Mouse (Mus musculus): Measurements from ENCODE around the gene Irf4. TPM values are rescaled to one million over a fixed set of nuclear protein-coding genes. Genes with fewer than 3 reads are reported as not detected.
A peak's percentile ranks its signal among the peaks of the same experiment; 100 is the strongest.

The Irf4 gene
- 0.03 and 0.04 TPM in 2 replicates for polyA plus RNA-seq (2014; fragmentation: Nextera tagmentation; extraction: Ambion mirVana)

DNA sequence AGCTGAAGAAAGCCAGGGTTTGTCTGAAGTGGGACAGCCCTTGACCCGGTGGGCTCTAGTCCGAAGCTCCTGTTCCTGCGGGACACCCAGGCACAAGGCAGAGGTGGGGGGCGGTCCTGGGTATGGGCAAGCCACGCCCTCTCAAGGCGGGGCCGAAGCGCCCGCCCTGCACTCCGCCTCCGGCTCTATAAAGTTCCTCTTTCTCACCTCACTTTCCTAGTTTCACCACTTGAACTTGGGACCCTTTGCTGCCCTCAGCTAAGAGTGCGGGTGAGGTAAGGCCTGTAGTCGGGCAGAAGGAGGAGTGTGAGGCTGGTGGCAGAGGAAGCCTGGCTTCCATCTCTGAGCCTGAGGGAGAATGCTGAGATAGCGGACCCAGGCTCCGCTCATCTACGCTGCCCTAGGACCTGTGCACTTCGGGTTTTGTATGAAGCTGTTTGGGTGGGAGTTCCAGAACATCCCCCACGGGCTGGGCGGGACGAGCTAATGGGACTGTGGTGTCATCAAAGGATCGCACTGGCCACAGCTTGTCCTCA, at the start of gene Irf4:
Gene Irf4, plus strand, starts transcription at position 206 of the 536 bp plus-strand sequence.
- DNase-seq (ENCODE audit: low spot score, missing footprints) (peak; percentile 93), ATAC-seq (ENCODE audit: low FRiP score) (peak; percentile 89)
- peak within 1 kb of the TSS; percentile 40 for H3K4me3 ChIP-seq (ENCODE audit: low read depth, low read length)
- H3K9me3 ChIP-seq (ENCODE audit: control insufficient read depth, low read length): no peaks in the 10 kb centered on the region
- no peaks in the 10 kb centered on the region for H3K36me3 ChIP-seq (ENCODE audit: control insufficient read depth, insufficient read depth, low read length)
- 2% methylated on average over 21 of the region's 21 CpGs for WGBS
- H3K27me3 ChIP-seq (ENCODE audit: control insufficient read depth, insufficient read depth, low read length): peaks cover 42% of the 10 kb centered on the region
- H3K27ac ChIP-seq (ENCODE audit: low read depth, low read length): no peak within 1 kb of the TSS
- peak within 1 kb of the TSS; percentile 69 for H3K4me2 ChIP-seq
- H3K4me1 ChIP-seq (ENCODE audit: control insufficient read depth, insufficient read depth, low read length): peaks cover 5% of the 10 kb centered on the region; the same call in 1 of the 2 replicates
- H3K9ac ChIP-seq (ENCODE audit: low read length): peak within 1 kb of the TSS; percentile 17; the same call in 1 of the 2 replicates

DNA sequence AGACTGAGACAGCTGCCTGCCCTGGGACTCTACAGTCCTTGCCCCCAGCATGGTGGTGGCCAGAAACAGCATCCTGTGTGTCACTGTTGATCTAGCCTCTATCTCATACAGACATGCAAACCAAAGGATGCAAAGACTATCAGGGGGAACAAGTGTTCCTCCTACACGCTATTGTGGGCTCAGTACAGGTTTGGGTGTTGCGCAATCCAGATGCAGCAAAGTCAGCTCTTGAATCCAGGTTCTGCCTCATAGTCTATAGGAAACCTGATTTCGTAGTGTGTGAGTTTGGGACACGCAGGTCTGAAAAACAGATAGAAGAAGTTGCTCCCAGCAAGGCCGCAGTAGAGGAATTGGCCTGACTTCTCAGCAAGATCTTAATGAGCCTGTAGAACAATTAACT, 46.3 kb upstream of the Irf4 start:
- H3K9ac ChIP-seq (ENCODE audit: low read length): no peak overlapping the region
- no peak overlapping the region for H3K27ac ChIP-seq (ENCODE audit: low read depth, low read length)
- no peaks in the 10 kb centered on the region for H3K36me3 ChIP-seq (ENCODE audit: control insufficient read depth, insufficient read depth, low read length)
- no peaks in the 10 kb centered on the region for H3K4me1 ChIP-seq (ENCODE audit: control insufficient read depth, insufficient read depth, low read length)
- H3K4me2 ChIP-seq: no peak overlapping the region
- H3K4me3 ChIP-seq (ENCODE audit: low read depth, low read length): no peak overlapping the region
- no peaks in the 10 kb centered on the region for H3K27me3 ChIP-seq (ENCODE audit: control insufficient read depth, insufficient read depth, low read length)
- H3K9me3 ChIP-seq (ENCODE audit: control insufficient read depth, low read length): no peaks in the 10 kb centered on the region
- 95% methylated on average over 5 of the region's 5 CpGs for WGBS
- DNase-seq (ENCODE audit: low spot score, missing footprints) (no peak), ATAC-seq (ENCODE audit: low FRiP score) (no peak)

DNA sequence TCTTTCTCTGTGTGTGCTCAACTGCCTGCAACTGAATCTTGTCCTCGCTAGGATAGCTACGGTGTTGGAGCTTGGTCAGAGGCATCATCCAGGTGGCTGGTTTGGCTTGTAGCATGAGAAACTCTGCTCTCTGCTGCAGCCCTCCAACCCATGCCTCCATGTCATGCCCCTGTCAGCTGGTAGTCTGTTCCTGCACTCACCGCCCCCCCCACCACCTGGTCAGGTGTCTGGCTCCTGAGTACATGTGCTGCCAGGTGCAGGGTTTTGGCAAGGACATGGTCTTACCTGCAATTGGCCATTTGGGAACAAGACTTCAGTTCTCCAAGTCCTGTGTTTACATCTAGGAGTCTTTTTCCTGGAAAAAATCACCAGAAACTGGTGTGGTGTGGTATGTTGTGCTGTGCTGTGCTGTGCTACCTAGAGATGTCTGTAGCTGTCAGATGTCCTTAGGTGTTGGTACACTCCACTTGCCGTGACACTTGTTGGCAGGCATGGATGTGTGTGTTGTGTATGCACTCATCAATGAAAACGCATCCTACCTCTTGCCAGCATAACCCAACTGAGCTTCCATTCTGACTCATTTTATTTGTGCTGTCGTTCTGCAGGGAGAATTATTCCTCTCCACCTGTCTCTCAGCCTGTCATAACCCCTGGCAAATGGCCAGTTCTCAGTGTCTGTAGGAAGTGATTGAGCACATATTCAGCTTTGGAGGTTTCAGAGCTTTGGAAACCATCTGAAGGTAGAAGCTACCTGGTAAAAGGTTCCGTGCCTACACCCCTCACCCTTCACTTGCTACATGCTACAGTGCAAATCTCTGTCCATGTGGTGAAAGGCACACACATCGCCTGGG, 44.6 kb upstream of the Irf4 start:
- Histone ChIP-seq H3K9me3 (ENCODE audit: control insufficient read depth, low read length) (no peaks in the 10 kb centered on the region), H3K4me1 (ENCODE audit: control insufficient read depth, insufficient read depth, low read length) (no peaks in the 10 kb centered on the region), H3K4me3 (ENCODE audit: low read depth, low read length) (no peak overlapping the region), H3K36me3 (ENCODE audit: control insufficient read depth, insufficient read depth, low read length) (no peaks in the 10 kb centered on the region), H3K27me3 (ENCODE audit: control insufficient read depth, insufficient read depth, low read length) (no peaks in the 10 kb centered on the region), H3K9ac (ENCODE audit: low read length) (no peak overlapping the region), H3K27ac (ENCODE audit: low read depth, low read length) (no peak overlapping the region), H3K4me2 (no peak overlapping the region)
- 90% methylated on average over 8 of the region's 8 CpGs for WGBS
- no peak for ATAC-seq (ENCODE audit: low FRiP score)
- DNase-seq (ENCODE audit: low spot score, missing footprints): no peak

- H3K27me3 ChIP-seq (ENCODE audit: control insufficient read depth, insufficient read depth, low read length): no peaks in the 10 kb centered on the region
- WGBS: 86% methylated on average over 2 of the region's 2 CpGs
- ATAC-seq (ENCODE audit: low FRiP score): no peak
Measured at GRCm38 (mm10) chr13:30711066-30711465, 38.0 kb upstream of the Irf4 start.

DNA sequence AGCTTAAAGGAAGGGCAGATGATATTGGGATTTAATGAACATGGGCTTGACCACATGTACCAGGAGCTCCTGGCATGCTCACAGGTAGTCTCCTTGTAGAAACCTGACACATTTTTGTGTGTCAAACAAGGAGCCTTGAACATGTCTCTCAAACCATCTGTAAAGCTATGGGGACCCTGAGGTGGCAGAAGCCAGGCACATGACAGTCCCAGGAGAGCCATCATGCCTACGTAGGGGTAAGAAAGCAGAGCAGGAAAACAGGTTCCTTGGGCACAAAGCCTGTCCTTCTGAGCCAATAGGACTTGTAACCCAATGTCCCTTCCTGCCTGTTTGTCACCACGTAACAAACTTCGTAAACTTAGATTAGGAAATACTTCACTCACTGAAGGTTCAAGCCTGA, 37.3 kb upstream of the Irf4 start:
- no peaks in the 10 kb centered on the region for H3K4me1 ChIP-seq (ENCODE audit: control insufficient read depth, insufficient read depth, low read length)
- ATAC-seq (ENCODE audit: low FRiP score) (no peak), DNase-seq (ENCODE audit: low spot score, missing footprints) (peak; percentile 51)
- no peaks in the 10 kb centered on the region for H3K36me3 ChIP-seq (ENCODE audit: control insufficient read depth, insufficient read depth, low read length)
- H3K27me3 ChIP-seq (ENCODE audit: control insufficient read depth, insufficient read depth, low read length): no peaks in the 10 kb centered on the region
- 95% methylated on average over 3 of the region's 3 CpGs for WGBS
- no peak overlapping the region for H3K4me2 ChIP-seq
- H3K27ac ChIP-seq (ENCODE audit: low read depth, low read length): no peak overlapping the region
- H3K9ac ChIP-seq (ENCODE audit: low read length): no peak overlapping the region
- H3K4me3 ChIP-seq (ENCODE audit: low read depth, low read length): no peak overlapping the region
- no peaks in the 10 kb centered on the region for H3K9me3 ChIP-seq (ENCODE audit: control insufficient read depth, low read length)

More at GRCm38 (mm10) chr13:30711066-30711465, 38.0 kb upstream of the Irf4 start:
- no peak overlapping the region for H3K27ac ChIP-seq (ENCODE audit: low read depth, low read length)
- no peak overlapping the region for H3K9ac ChIP-seq (ENCODE audit: low read length)
- H3K4me2 ChIP-seq: no peak overlapping the region
- DNase-seq (ENCODE audit: low spot score, missing footprints): no peak
- no peaks in the 10 kb centered on the region for H3K36me3 ChIP-seq (ENCODE audit: control insufficient read depth, insufficient read depth, low read length)
- H3K4me3 ChIP-seq (ENCODE audit: low read depth, low read length): no peak overlapping the region
- no peaks in the 10 kb centered on the region for H3K9me3 ChIP-seq (ENCODE audit: control insufficient read depth, low read length)
- no peaks in the 10 kb centered on the region for H3K4me1 ChIP-seq (ENCODE audit: control insufficient read depth, insufficient read depth, low read length)

DNA sequence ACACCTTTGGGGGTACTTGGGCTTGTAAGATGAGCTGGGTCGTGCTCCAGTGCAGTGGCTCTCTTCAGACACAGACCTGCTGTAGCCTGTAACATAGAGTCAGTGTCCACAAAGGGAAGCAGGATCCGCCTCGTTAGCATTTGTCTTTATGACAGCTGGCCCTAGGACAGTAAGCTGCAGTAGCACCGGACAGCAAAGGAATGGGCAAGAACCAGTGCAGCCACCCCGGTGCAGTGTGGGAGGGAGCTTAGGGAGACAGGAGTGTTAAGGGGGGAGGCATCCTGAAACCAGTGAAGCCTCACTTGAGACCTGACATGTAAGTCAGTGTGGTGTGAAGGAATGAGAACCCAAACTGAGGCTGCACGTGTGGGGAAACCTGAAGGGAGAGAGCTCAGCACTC, 36.7 kb upstream of the Irf4 start:
- Histone ChIP-seq H3K9ac (ENCODE audit: low read length) (no peak overlapping the region), H3K9me3 (ENCODE audit: control insufficient read depth, low read length) (no peaks in the 10 kb centered on the region), H3K4me1 (ENCODE audit: control insufficient read depth, insufficient read depth, low read length) (no peaks in the 10 kb centered on the region), H3K27ac (ENCODE audit: low read depth, low read length) (no peak overlapping the region), H3K36me3 (ENCODE audit: control insufficient read depth, insufficient read depth, low read length) (no peaks in the 10 kb centered on the region), H3K27me3 (ENCODE audit: control insufficient read depth, insufficient read depth, low read length) (no peaks in the 10 kb centered on the region), H3K4me3 (ENCODE audit: low read depth, low read length) (no peak overlapping the region), H3K4me2 (no peak overlapping the region)
- DNase-seq (ENCODE audit: low spot score, missing footprints) (peak; percentile 57), ATAC-seq (ENCODE audit: low FRiP score) (no peak)
- 88% methylated on average over 6 of the region's 6 CpGs for WGBS

DNA sequence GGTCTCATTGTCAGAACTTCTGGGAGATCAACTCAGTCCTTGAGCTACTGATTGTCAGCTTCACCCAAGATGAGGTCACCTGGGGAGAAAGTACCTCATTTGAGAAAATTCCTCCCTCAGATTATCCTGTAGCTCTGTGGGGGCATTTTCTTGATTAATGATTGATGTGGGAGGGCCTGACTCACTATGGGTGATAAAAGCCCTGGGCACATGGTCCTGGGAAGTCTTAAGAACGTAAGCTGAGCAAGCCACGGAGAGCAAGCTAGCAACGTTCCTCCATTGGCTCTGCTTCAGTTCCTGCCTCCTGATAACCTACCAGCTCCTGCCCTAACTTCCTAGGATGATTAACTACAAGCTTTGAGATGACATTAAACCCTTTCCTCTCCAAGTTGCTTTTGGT, 35.4 kb upstream of the Irf4 start:
- no peaks in the 10 kb centered on the region for H3K4me1 ChIP-seq (ENCODE audit: control insufficient read depth, insufficient read depth, low read length)

DNA sequence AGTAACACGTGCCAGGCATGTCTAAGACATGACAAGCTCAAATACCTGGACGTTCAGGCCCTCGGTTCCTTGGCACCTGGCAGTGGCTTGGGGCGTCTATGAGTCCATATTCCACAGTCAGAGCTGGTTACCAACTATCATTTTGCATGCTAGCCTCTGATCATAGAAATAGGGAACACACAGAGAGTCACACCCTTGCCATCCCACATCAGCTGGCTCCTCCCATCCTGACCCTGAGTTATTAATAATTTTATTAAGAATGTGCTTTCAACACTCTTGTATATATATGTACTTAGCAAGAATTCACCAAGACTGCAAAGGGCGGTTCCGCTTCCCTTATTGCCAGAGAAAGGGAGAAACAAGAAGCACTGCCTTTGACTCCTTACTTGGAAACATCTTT, 34.5 kb upstream of the Irf4 start:
- H3K9me3 ChIP-seq (ENCODE audit: control insufficient read depth, low read length): no peaks in the 10 kb centered on the region
- no peak for DNase-seq (ENCODE audit: low spot score, missing footprints)
- H3K4me1 ChIP-seq (ENCODE audit: control insufficient read depth, insufficient read depth, low read length): no peaks in the 10 kb centered on the region
- no peak for ATAC-seq (ENCODE audit: low FRiP score)
- H3K4me3 ChIP-seq (ENCODE audit: low read depth, low read length): no peak overlapping the region
- no peaks in the 10 kb centered on the region for H3K36me3 ChIP-seq (ENCODE audit: control insufficient read depth, insufficient read depth, low read length)
- no peak overlapping the region for H3K27ac ChIP-seq (ENCODE audit: low read depth, low read length)
- 87% methylated on average over 6 of the region's 6 CpGs for WGBS
- no peak overlapping the region for H3K4me2 ChIP-seq
- H3K9ac ChIP-seq (ENCODE audit: low read length): no peak overlapping the region
- H3K27me3 ChIP-seq (ENCODE audit: control insufficient read depth, insufficient read depth, low read length): no peaks in the 10 kb centered on the region

More for the DNA sequence above, 35.4 kb upstream of the Irf4 start:
- no peak overlapping the region for H3K9ac ChIP-seq (ENCODE audit: low read length)
- WGBS: 84% methylated on average over 3 of the region's 3 CpGs
- H3K27ac ChIP-seq (ENCODE audit: low read depth, low read length): no peak overlapping the region
- ATAC-seq (ENCODE audit: low FRiP score) (no peak), DNase-seq (ENCODE audit: low spot score, missing footprints) (no peak)
- no peaks in the 10 kb centered on the region for H3K9me3 ChIP-seq (ENCODE audit: control insufficient read depth, low read length)
- H3K36me3 ChIP-seq (ENCODE audit: control insufficient read depth, insufficient read depth, low read length): no peaks in the 10 kb centered on the region
- no peaks in the 10 kb centered on the region for H3K27me3 ChIP-seq (ENCODE audit: control insufficient read depth, insufficient read depth, low read length)
- no peak overlapping the region for H3K4me2 ChIP-seq
- H3K4me3 ChIP-seq (ENCODE audit: low read depth, low read length): no peak overlapping the region

- no peak for ATAC-seq (ENCODE audit: low FRiP score)
- Histone ChIP-seq H3K4me1 (ENCODE audit: control insufficient read depth, insufficient read depth, low read length) (no peaks in the 10 kb centered on the region), H3K9ac (ENCODE audit: low read length) (no peak overlapping the region), H3K27ac (ENCODE audit: low read depth, low read length) (no peak overlapping the region), H3K4me2 (no peak overlapping the region), H3K4me3 (ENCODE audit: low read depth, low read length) (no peak overlapping the region), H3K9me3 (ENCODE audit: control insufficient read depth, low read length) (no peaks in the 10 kb centered on the region), H3K27me3 (ENCODE audit: control insufficient read depth, insufficient read depth, low read length) (no peaks in the 10 kb centered on the region), H3K36me3 (ENCODE audit: control insufficient read depth, insufficient read depth, low read length) (no peaks in the 10 kb centered on the region)
- 93% methylated on average over 7 of the region's 7 CpGs for WGBS
- DNase-seq (ENCODE audit: low spot score, missing footprints): no peak
Measured at GRCm38 (mm10) chr13:30715060-30715459, 34.0 kb upstream of the Irf4 start.

All from midbrain, embryonic 11.5 days (tissue).